Mouse (Mus musculus) limb, embryonic 11.5 days (tissue): Measurements from ENCODE around the gene Cs. TPM values are rescaled to one million over a fixed set of nuclear protein-coding genes. Genes with fewer than 3 reads are reported as not detected.
A peak's percentile ranks its signal among the peaks of the same experiment; 100 is the strongest.

ENCODE experiments used
- ATAC-seq: fragments of 200-750 bp; cut with Nextera tagmentation; 2 replicates; pipeline ENCODE4 v1.8.0; 2017; ENCODE audit warnings: low read depth; ENCODE audit not compliant: insufficient number of reproducible peaks, low FRiP score, low TSS enrichment
- DNase-seq: peaks from one replicate; pipeline ENCODE4 v3.0.0-alpha.2; 2015; ENCODE audit warnings: low spot score
- H3K27ac ChIP-seq: fragments of 300-500 bp; sonication (generic); replicated peaks from 2 replicates; pipeline ENCODE4 v1.5.1; 2014; ENCODE audit warnings: low read depth, mild to moderate bottlenecking, low read length
- H3K27me3 ChIP-seq: fragments of 300-500 bp; sonication (generic); 2 replicates; pipeline ENCODE4 v1.6.1; 2014; ENCODE audit warnings: mild to moderate bottlenecking, low read length, mixed read lengths; ENCODE audit not compliant: control insufficient read depth, insufficient read depth
- H3K36me3 ChIP-seq: fragments of 300-500 bp; sonication (generic); 2 replicates; pipeline ENCODE4 v1.6.1; 2014; ENCODE audit warnings: mild to moderate bottlenecking, low read length, moderate library complexity, mixed read lengths; ENCODE audit not compliant: control insufficient read depth, insufficient read depth
- H3K4me1 ChIP-seq: fragments of 300-500 bp; sonication (generic); 2 replicates; pipeline ENCODE4 v1.6.1; 2014; ENCODE audit warnings: low read length, mixed read lengths; ENCODE audit not compliant: control insufficient read depth, insufficient read depth
- H3K4me2 ChIP-seq: fragments of 300-500 bp; sonication (generic); 2 replicates; pipeline ENCODE4 v1.6.1; 2014; ENCODE audit warnings: low read depth, mild to moderate bottlenecking, moderate library complexity; ENCODE audit not compliant: severe bottlenecking
- H3K4me3 ChIP-seq: fragments of 300-500 bp; sonication (generic); 2 replicates; pipeline ENCODE4 v1.5.1; 2014; ENCODE audit warnings: low read depth, low read length
- H3K9ac ChIP-seq: fragments of 300-500 bp; sonication (generic); 2 replicates; pipeline ENCODE4 v1.6.1; 2014; ENCODE audit warnings: mild to moderate bottlenecking, low read length
- H3K9me3 ChIP-seq: fragments of 300-500 bp; sonication (generic); 2 replicates; pipeline ENCODE4 v1.6.1; 2016; ENCODE audit warnings: low read length; ENCODE audit not compliant: control insufficient read depth
- WGBS: fragments of 180-500 bp; shearing (Covaris S2); extraction: QIAGEN DNeasy Blood & Tissue Kit; methylation state at CpG from one replicate; pipeline ENCODE4 v1.1.7; 2014; 5-methylcytosine and 5-hydroxymethylcytosine counted together
- polyA plus RNA-seq: library from polyadenylated mRNA; unstranded; fragments of >200 nt; fragmentation: Nextera tagmentation; extraction: Ambion mirVana; gene quantifications from 2 replicates; pipeline ENCODE4 v1.2.1, GENCODE M21; 2014

Gene Cs
- polyA plus RNA-seq, 1 experiment from 2014 or later = 231 TPM

DNA sequence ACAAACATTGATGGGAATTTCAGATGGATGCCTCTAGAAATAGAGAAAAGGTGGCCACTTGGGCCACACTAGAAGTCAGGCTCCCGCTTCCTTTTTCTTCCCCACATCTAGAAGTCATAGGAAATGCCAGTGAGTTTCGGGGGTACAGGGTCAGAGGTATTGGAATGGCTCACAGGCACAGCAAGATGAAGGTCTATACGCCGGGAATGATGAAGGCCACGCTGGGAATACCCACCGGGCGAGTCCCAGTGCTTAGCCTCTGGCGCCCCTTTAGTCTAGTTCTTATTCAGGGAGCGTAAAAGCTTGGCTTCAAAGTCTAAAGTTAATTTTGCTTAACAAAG, 34.8 kb upstream of the Cs start:
- H3K4me2 ChIP-seq = peak overlapping the region; percentile 85
- ATAC-seq = peak; percentile 42
- H3K27ac ChIP-seq = peak overlapping the region; percentile 89
- peak overlapping the region; percentile 91 for H3K9ac ChIP-seq
- H3K36me3 ChIP-seq = no peaks in the 10 kb centered on the region
- H3K27me3 ChIP-seq = no peaks in the 10 kb centered on the region
- H3K9me3 ChIP-seq = no peaks in the 10 kb centered on the region
- no peak for DNase-seq
- under 1% methylated on average over 9 of the region's 9 CpGs for WGBS
- peaks cover 3% of the 10 kb centered on the region for H3K4me1 ChIP-seq
- H3K4me3 ChIP-seq = peak overlapping the region; percentile 60

DNA sequence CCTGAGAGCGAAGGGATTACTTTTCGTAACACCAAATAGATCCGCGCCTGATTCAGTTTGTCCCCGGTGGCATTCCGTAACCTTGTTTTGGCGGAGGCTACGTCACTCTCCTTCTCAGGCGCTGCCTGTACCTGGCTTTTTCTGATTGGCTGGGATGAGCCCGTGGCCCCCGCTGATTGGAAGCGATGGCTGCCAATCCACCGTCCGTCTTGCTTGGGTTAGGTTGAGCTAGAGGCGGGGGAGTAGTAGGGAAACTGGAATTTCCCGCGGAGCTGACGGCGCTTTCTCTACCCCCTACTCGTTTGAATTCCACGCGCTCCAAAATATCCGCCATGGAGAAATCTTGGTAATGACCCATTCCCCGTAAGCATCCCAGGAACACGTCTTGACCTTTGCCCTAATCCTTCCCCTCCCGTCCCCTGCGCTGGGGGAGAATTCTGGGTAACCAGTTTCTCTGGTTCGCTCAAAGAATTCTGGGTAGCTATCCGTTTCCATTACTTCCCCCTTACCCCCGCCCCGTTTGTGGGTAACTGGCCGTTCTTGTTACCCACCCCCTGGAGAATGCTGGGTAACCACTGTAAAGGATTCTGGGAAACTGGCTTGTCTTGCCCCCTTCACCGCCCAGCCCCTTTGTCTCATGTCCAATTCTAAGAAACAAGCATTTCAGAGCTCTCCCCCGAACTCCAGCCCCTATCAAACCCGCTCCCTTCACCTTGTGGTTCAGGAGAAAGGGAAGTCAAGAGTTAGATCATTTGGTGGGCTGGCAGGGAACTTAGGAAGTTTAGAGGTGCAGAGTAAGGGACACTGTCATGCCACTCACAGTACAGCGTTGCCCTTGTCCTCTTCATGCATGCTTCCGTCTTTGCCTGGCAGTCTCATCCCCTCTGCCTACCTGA, 34.2 kb upstream of the Cs start, which contains the start of gene Pan2:
Pan2 (plus strand) TSS at position 210 of the 896 bp plus-strand sequence.
- peak; percentile 99 for ATAC-seq
- Histone ChIP-seq H3K9ac (peak within 1 kb of the TSS; percentile 91), H3K9me3 (no peaks in the 10 kb centered on the region), H3K27ac (peak within 1 kb of the TSS; percentile 89), H3K36me3 (no peaks in the 10 kb centered on the region; the same call in 1 of the 2 replicates), H3K4me1 (peaks cover 3% of the 10 kb centered on the region), H3K4me3 (peak within 1 kb of the TSS; percentile 60), H3K27me3 (no peaks in the 10 kb centered on the region), H3K4me2 (peak within 1 kb of the TSS; percentile 85)
- DNase-seq = peak; percentile 100
- WGBS = 3% methylated on average over 37 of the region's 37 CpGs

DNA sequence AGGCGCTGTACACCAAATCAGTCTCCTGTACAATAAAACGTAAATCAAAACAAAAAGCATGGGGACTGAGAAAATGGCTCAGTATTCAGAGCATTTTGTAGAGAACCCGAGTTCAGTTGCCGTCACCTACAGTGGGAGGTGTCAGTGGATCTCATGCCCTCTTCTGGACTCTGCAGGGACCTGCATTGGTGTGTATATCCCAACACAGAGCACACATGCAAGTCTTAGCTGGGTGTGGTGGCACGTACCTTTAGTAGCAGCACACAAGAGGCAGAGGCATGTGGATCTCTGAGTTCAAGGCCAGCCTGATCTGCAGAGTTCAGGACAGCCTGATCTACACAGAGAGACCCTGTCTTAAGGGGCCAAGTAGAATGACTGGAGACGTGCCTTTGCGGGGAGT, 27.9 kb upstream of the Cs start:
- ATAC-seq (no peak), DNase-seq (no peak)
- Histone ChIP-seq H3K27ac (no peak overlapping the region), H3K27me3 (no peaks in the 10 kb centered on the region), H3K36me3 (peaks cover 11% of the 10 kb centered on the region; the same call in 1 of the 2 replicates), H3K9me3 (no peaks in the 10 kb centered on the region), H3K4me2 (no peak overlapping the region), H3K9ac (no peak overlapping the region), H3K4me1 (no peaks in the 10 kb centered on the region), H3K4me3 (no peak overlapping the region)
- 90% methylated on average over 7 of the region's 7 CpGs for WGBS

DNA sequence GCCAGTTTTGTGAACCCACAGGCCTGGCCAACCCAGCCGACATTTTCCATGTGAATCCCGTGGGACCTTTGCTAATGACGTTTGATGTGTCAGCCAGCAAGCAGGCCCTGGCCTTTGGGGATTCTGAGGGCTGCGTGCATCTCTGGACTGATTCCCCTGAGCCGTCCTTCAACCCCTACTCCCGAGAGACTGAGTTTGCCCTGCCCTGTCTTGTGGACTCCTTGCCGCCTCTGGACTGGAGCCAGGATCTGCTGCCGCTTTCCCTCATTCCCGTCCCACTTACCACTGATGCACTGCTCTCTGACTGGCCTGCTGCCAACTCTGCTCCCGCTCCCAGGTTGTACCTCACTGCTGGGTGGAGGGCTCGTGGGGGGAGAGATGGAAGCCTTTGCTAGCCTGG, 27.4 kb upstream of the Cs start:
- 86% methylated on average over 11 of the region's 11 CpGs for WGBS
- no peak overlapping the region for H3K4me2 ChIP-seq
- H3K9me3 ChIP-seq = no peaks in the 10 kb centered on the region
- ATAC-seq (no peak), DNase-seq (no peak)
- peaks cover 14% of the 10 kb centered on the region; the same call in 1 of the 2 replicates for H3K36me3 ChIP-seq
- H3K27ac ChIP-seq = no peak overlapping the region
- H3K27me3 ChIP-seq = no peaks in the 10 kb centered on the region
- no peak overlapping the region for H3K4me3 ChIP-seq
- H3K9ac ChIP-seq = no peak overlapping the region
- no peaks in the 10 kb centered on the region for H3K4me1 ChIP-seq

DNA sequence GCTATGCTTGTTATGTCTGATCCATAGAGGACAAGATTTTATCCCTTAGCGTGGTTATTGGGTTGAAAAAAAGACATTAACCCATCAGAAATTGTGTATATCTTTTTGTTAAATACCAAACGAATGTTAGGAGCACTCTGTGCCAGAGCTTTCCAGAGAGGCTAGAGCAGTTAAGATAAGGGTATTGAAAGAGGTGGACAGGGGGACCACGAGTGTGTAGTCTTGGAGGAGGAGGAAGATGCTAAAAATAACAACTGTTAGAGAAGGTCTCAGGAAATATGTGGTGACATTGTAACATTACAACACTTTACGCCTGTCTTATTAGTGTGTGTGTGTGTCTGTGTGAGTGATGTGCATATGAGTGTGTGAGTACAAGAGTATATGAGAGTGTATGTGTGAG, 26.6 kb upstream of the Cs start:
- Histone ChIP-seq H3K9ac (no peak overlapping the region), H3K36me3 (peaks cover 19% of the 10 kb centered on the region; the same call in 1 of the 2 replicates), H3K4me1 (no peaks in the 10 kb centered on the region), H3K4me2 (no peak overlapping the region), H3K4me3 (no peak overlapping the region), H3K27me3 (no peaks in the 10 kb centered on the region), H3K9me3 (no peaks in the 10 kb centered on the region), H3K27ac (no peak overlapping the region)
- ATAC-seq = no peak
- WGBS = 87% methylated on average over 4 of the region's 4 CpGs
- no peak for DNase-seq

DNA sequence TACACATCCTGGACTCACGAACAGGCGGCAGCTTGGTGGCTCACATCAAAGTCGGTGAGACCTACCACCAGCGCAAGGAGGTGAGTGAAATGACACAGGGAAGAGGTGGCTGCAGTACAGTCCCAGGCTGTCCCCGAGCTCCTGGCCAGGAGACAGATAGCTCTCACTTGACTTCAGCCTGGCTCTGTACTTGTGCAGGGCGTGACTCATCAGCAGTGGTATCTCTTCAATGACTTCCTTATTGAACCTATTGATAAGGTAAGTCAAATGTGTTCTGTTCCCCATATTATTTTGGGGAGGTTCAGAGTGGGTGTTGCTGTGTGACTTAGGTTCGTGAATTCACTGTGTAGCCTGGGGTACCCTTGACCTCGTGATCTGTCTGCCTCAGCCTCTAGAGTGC, 22.0 kb upstream of the Cs start:
- no peak for DNase-seq
- Histone ChIP-seq H3K9ac (no peak overlapping the region), H3K9me3 (no peaks in the 10 kb centered on the region), H3K4me3 (no peak overlapping the region), H3K4me2 (no peak overlapping the region), H3K27ac (no peak overlapping the region), H3K4me1 (no peaks in the 10 kb centered on the region), H3K36me3 (peaks cover 38% of the 10 kb centered on the region), H3K27me3 (no peaks in the 10 kb centered on the region)
- ATAC-seq = no peak
- WGBS = 94% methylated on average over 8 of the region's 8 CpGs

DNA sequence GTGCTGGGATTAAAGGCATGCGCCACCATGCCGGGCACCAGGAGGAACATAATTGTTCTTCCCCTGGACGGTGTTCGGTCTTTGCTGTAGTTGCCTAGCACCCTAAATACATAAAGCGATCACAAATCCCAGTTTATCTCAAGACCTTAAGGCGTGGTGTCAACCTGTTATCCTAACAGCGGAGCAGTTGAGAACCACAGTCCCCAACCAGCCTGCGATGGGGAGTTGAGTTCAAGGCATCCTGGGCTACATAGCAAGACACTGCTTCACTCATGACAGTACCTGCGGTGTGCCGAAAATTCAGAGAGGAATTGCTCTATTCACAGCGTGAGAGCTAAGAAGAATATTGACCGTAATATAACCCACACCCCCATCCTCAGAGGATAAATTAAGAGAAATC, 15.9 kb upstream of the Cs start:
- Histone ChIP-seq H3K4me3 (peak overlapping the region; percentile 89), H3K4me1 (peaks cover 11% of the 10 kb centered on the region; the same call in 1 of the 2 replicates), H3K36me3 (peaks cover 32% of the 10 kb centered on the region), H3K9ac (peak overlapping the region; percentile 50), H3K9me3 (no peaks in the 10 kb centered on the region), H3K4me2 (peak overlapping the region; percentile 95), H3K27ac (no peak overlapping the region; the same call in 1 of the 2 replicates), H3K27me3 (no peaks in the 10 kb centered on the region)
- 66% methylated on average over 12 of the region's 12 CpGs for WGBS
- ATAC-seq = no peak
- peak; percentile 49 for DNase-seq

DNA sequence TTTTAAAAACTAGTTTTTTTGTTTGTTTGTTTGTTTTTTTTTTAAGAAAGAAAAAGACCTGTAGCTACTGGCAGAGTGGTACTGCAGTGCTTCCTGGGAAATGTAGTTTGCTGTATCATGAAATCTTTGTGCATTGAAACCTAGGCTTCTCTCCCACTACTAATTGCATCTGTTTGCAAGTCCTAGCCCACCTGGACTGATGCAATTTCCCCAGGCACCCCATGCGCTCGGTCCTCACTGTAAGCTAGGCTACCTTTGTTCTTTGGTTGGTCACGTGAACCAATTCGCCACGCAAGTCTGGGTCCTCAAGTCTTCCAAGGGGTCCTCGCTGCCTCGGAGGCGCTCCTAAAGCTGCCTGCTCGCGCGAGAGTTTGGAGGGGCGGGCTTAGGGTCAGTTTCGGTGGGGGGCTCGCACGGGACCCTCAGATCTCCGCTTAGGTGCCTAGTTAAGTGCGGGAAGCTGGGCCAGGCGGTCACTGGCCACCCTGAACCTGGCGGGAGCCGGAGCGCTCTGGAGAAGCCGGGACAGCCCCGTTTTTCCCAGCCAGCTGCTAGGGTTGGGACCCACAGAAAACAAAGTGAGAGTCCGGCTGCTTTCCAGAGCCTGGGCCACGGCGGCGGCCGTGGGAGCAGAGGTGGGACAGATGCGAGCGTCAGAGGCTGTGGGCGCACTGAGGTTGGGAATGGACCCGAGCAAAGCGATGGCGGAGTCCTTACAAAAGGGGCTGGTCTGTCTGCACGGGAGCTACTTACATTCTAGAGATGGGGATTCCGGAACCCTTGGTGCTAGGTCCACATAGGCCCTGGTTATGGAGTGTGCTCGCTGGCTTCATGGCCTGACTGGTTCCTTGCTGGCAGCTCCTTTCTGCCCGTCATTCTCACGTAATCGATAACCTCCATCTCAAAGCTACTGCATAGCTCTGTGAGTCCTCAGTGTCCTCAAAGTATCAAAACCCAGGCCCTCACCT, 15.1 kb upstream of the Cs start, which contains the start of gene Cnpy2:
Cnpy2 (plus strand) TSS at position 319 of the 968 bp plus-strand sequence.
- peak within 1 kb of the TSS; percentile 95 for H3K4me2 ChIP-seq
- DNase-seq (peak; percentile 99), ATAC-seq (peak; percentile 96)
- peak within 1 kb of the TSS; percentile 96 for H3K27ac ChIP-seq
- WGBS = under 1% methylated on average over 40 of the region's 40 CpGs
- H3K4me1 ChIP-seq = peaks cover 11% of the 10 kb centered on the region; the same call in 1 of the 2 replicates
- peaks cover 35% of the 10 kb centered on the region for H3K36me3 ChIP-seq
- H3K4me3 ChIP-seq = peak within 1 kb of the TSS; percentile 89
- peak within 1 kb of the TSS; percentile 99 for H3K9ac ChIP-seq
- H3K27me3 ChIP-seq = no peaks in the 10 kb centered on the region
- H3K9me3 ChIP-seq = no peaks in the 10 kb centered on the region
